Mouse (Mus musculus) G1E (cell line): ENCODE data around the gene Adam1b.

Experiments used
- CTCF ChIP-seq: IDR thresholded peaks from 2 replicates; pipeline ENCODE4 v1.5.1; 2012; ENCODE audit warnings: low read depth, low read length, inconsistent platforms, mixed read lengths
- GATA1 ChIP-seq: IDR thresholded peaks from 2 replicates; pipeline ENCODE4 v1.6.1; 2012; ENCODE audit warnings: borderline replicate concordance, low read length, inconsistent platforms, mixed read lengths
- GATA2 ChIP-seq: IDR thresholded peaks from 2 replicates; pipeline ENCODE4 v1.6.1; 2012; ENCODE audit warnings: low read depth, low read length, inconsistent platforms, borderline replicate concordance
- POLR2AphosphoS5 ChIP-seq: IDR thresholded peaks from 2 replicates; pipeline ENCODE4 v1.6.1; 2012; ENCODE audit warnings: low read depth, low read length, inconsistent platforms; ENCODE audit not compliant: insufficient replicate concordance
- TAL1 ChIP-seq: conservative IDR thresholded peaks from 2 replicates; pipeline ENCODE4 v1.6.1; 2012; ENCODE audit warnings: low read depth, low read length, inconsistent platforms, mixed read lengths

- TF ChIP-seq CTCF: no peak
- no peak for TF ChIP-seq GATA1
- no peak for TF ChIP-seq POLR2AphosphoS5
- no peak for TF ChIP-seq TAL1
- no peak for TF ChIP-seq GATA2
Measured at GRCm38 (mm10) chr5:121510009-121510408, 6.8 kb upstream of the Adam1b start.
